Comparison of ENCODE assay signal across 8 mouse cellular contexts in genomic region chr11:116616438-116617118, GRCm38 (mm10). TPM values are rescaled to one million over a fixed set of nuclear protein-coding genes. Genes with fewer than 3 reads are reported as not detected.
DNase-seq lines count a peak whose midpoint lies in the region; ATAC-seq and TF ChIP-seq lines count a peak whose summit lies in the region.
"Had no signal": no experiment of that assay in that cellular context is flagged by ENCODE, and none has a peak within 500 bp of the region (broad histone marks: within the 10 kb centered on the region; RNA-seq: fewer than 3 reads in every experiment).

No protein-coding gene starts in this region.

- no peak for DNase-seq in liver, adult 2 months (ENCODE audit: extremely low read depth, low read depth, low spot score)
- DNase-seq in liver (no peak), MN1 (ENCODE audit: low spot score) (no peak)
- DNase-seq in T-cell, adult 2 months (ENCODE audit: low spot score) = peak; percentile 20
- DNase-seq in thymus, postnatal 14 days = no peak

- H3K4me1 ChIP-seq in liver, adult 2 months (ENCODE audit: control insufficient read depth, insufficient read depth, low read length) = peaks cover 39% of the 10 kb centered on the region

- no peaks in the 10 kb centered on the region for H3K36me3 ChIP-seq in liver, adult 2 months (ENCODE audit: control insufficient read depth, insufficient read depth, low read length)
- H3K36me3 ChIP-seq: neural tube, embryonic 12.5 days had no signal

- no peak overlapping the region for H3K4me3 ChIP-seq in liver, adult 2 months (ENCODE audit: insufficient read depth, low read depth, low read length)
- H3K4me3 ChIP-seq: neural tube, embryonic 12.5 days had no signal

- H3K27ac ChIP-seq in liver, adult 2 months (replicated peaks; ENCODE audit: insufficient read depth, low read depth, low read length) = peak overlapping the region; percentile 23
- H3K27ac ChIP-seq: neural tube, embryonic 12.5 days had no signal

- no peaks in the 10 kb centered on the region for H3K27me3 ChIP-seq in liver, adult 2 months (ENCODE audit: control insufficient read depth, insufficient read depth, low read length)
- H3K27me3 ChIP-seq: neural tube, embryonic 12.5 days had no signal

- WGBS in liver, adult 2 months = 61% methylated on average over 10 of the region's 10 CpGs

- 0 out of 2 replicates have a peak overlapping the region, but pooled peaks have one; percentile 1 for H3K9ac ChIP-seq in liver, adult 2 months (ENCODE audit: low read depth, low read length)
- H3K9ac ChIP-seq: neural tube, embryonic 12.5 days had no signal

- TF ChIP-seq CTCF in liver, adult 2 months (IDR thresholded peaks at IDR 0.05; ENCODE audit: low read depth, low read length) = no peak

- TF ChIP-seq POLR2A in liver, adult 2 months (IDR thresholded peaks at IDR 0.05; ENCODE audit: extremely low read depth, insufficient read depth, low read length) = no peak

- peak; percentile 51 to 71 for ATAC-seq in hematopoietic stem cell, adult 5-6 weeks (replicated peaks in 1 of 2; ENCODE audit: insufficient read depth in 1 of 2, low FRiP score in 2 of 2, low TSS enrichment in 1 of 2, low read depth in 1 of 2, poor library complexity in 2 of 2, severe bottlenecking in 2 of 2)
- peak; percentile 43; the same call in 1 of the 2 replicates for ATAC-seq in neutrophil, adult 5-6 weeks (ENCODE audit: extremely low read depth, insufficient number of reproducible peaks, low FRiP score, poor library complexity, severe bottlenecking)

- peaks cover 30% of the 10 kb centered on the region for H3K79me2 ChIP-seq in liver, adult 2 months (ENCODE audit: control insufficient read depth, insufficient read depth, low read length)

RNA-seq across cellular contexts. Expression of gene Rhbdf2, which starts 10.2 kb away (rescaled TPM):
- 3.1 and 4.1 TPM in 2 replicates for total RNA-seq in liver, adult 2 months (2014; rRNA removed)
- polyA plus RNA-seq in liver, adult 2 months (2012; rRNA removed) = 15.0 and 17.8 TPM in 2 replicates
- 3.5 and 5.6 TPM in 2 replicates for total RNA-seq in hematopoietic stem cell, adult 5-6 weeks (2017)
- 55.6 and 69.0 TPM in 2 replicates for total RNA-seq in neutrophil, adult 5-6 weeks (2017)

RNA-seq across cellular contexts. Expression of gene Aanat, which starts 30.3 kb away (rescaled TPM):
- total RNA-seq in liver, adult 2 months (2014; rRNA removed) = not detected in 2 replicates
- not detected in 2 replicates for polyA plus RNA-seq in liver, adult 2 months (2012; rRNA removed)
- not detected in 2 replicates for total RNA-seq in hematopoietic stem cell, adult 5-6 weeks (2017)
- total RNA-seq in neutrophil, adult 5-6 weeks (2017) = not detected in 2 replicates
- polyA plus RNA-seq: neural tube, embryonic 12.5 days had no signal

RNA-seq across cellular contexts. Expression of gene Ube2o, which starts 35.3 kb away (rescaled TPM):
- total RNA-seq in liver, adult 2 months (2014; rRNA removed) = 2.0 and 3.2 TPM in 2 replicates
- polyA plus RNA-seq in liver, adult 2 months (2012; rRNA removed) = 5.7 and 7.3 TPM in 2 replicates
- total RNA-seq in hematopoietic stem cell, adult 5-6 weeks (2017) = 8.4 and 8.9 TPM in 2 replicates
- total RNA-seq in neutrophil, adult 5-6 weeks (2017) = 47.6 and 47.9 TPM in 2 replicates

RNA-seq across cellular contexts. Expression of gene Prcd, which starts 36.8 kb away (rescaled TPM):
- total RNA-seq in liver, adult 2 months (2014; rRNA removed) = 0.27 TPM in 1 of 2 replicates, not detected in the other
- not detected in 2 replicates for polyA plus RNA-seq in liver, adult 2 months (2012; rRNA removed)
- total RNA-seq in hematopoietic stem cell, adult 5-6 weeks (2017) = 1.6 TPM in 1 of 2 replicates, not detected in the other
- total RNA-seq in neutrophil, adult 5-6 weeks (2017) = not detected in 2 replicates

RNA-seq across cellular contexts. Expression of gene Cygb, which starts 37.5 kb away (rescaled TPM):
- 2.6 and 4.8 TPM in 2 replicates for total RNA-seq in liver, adult 2 months (2014; rRNA removed)
- 5.6 and 6.1 TPM in 2 replicates for polyA plus RNA-seq in liver, adult 2 months (2012; rRNA removed)
- not detected in 2 replicates for total RNA-seq in hematopoietic stem cell, adult 5-6 weeks (2017)
- 0.49 and 0.58 TPM in 2 replicates for total RNA-seq in neutrophil, adult 5-6 weeks (2017)
